Mouse (Mus musculus): ENCODE measurements around the gene Ldb3. TPM values are rescaled to one million over a fixed set of nuclear protein-coding genes. Genes with fewer than 3 reads are reported as not detected.
A peak's percentile ranks its signal among the peaks of the same experiment; 100 is the strongest.

Ldb3 gene
- total RNA-seq, 2 experiments from 2014 or later = 3.5 to 4.1 TPM

- DNase-seq (ENCODE audit: low spot score in 2 of 2) = no peak
Observed at GRCm38 (mm10) chr14:34561647-34562046, 26.8 kb downstream of the Ldb3 start.

GRCm38 (mm10) chr14:34558947-34559346 is 29.5 kb downstream of the Ldb3 start:
- no peak for DNase-seq (ENCODE audit: low spot score in 2 of 2)

- no peak for DNase-seq (ENCODE audit: low spot score in 2 of 2)
Observed at GRCm38 (mm10) chr14:34555211-34555610, 33.3 kb downstream of the Ldb3 start.

- DNase-seq (ENCODE audit: low spot score in 2 of 2) = no peak
Observed at GRCm38 (mm10) chr14:34554047-34554446, 34.4 kb downstream of the Ldb3 start.

GRCm38 (mm10) chr14:34553470-34553869 is 35.0 kb downstream of the Ldb3 start:
- DNase-seq (ENCODE audit: low spot score in 2 of 2) = no peak

- no peak for DNase-seq (ENCODE audit: low spot score in 2 of 2)
Observed at GRCm38 (mm10) chr14:34552226-34552625, 36.3 kb downstream of the Ldb3 start.

GRCm38 (mm10) chr14:34549004-34549671 is 39.3 kb downstream of the Ldb3 start:
- DNase-seq (ENCODE audit: low spot score in 2 of 2) = peak; percentile 79 to 83

- peak; percentile 35 to 45 for DNase-seq (ENCODE audit: low spot score in 2 of 2)
Observed at GRCm38 (mm10) chr14:34548391-34549001, 40.0 kb downstream of the Ldb3 start.

GRCm38 (mm10) chr14:34544545-34544944 is 43.9 kb downstream of the Ldb3 start:
- DNase-seq (ENCODE audit: low spot score in 2 of 2) = no peak

- no peak for DNase-seq (ENCODE audit: low spot score in 2 of 2)
Observed at GRCm38 (mm10) chr14:34544001-34544400, 44.5 kb downstream of the Ldb3 start.

- no peak for DNase-seq (ENCODE audit: low spot score in 2 of 2)
Observed at GRCm38 (mm10) chr14:34543596-34543995, 44.9 kb downstream of the Ldb3 start.

GRCm38 (mm10) chr14:34541896-34542295 is 46.6 kb downstream of the Ldb3 start:
- no peak for DNase-seq (ENCODE audit: low spot score in 2 of 2)

- no peak for DNase-seq (ENCODE audit: low spot score in 2 of 2)
Observed at GRCm38 (mm10) chr14:34540685-34541162, 47.8 kb downstream of the Ldb3 start.

GRCm38 (mm10) chr14:34535883-34536282 is 52.6 kb downstream of the Ldb3 start:
- DNase-seq (ENCODE audit: low spot score in 2 of 2) = no peak

- no peak for DNase-seq (ENCODE audit: low spot score in 2 of 2)
Observed at GRCm38 (mm10) chr14:34533537-34533936, 54.9 kb downstream of the Ldb3 start.

GRCm38 (mm10) chr14:34532536-34532935 is 55.9 kb downstream of the Ldb3 start:
- DNase-seq (ENCODE audit: low spot score in 2 of 2) = no peak

- no peak for DNase-seq (ENCODE audit: low spot score in 2 of 2)
Observed at GRCm38 (mm10) chr14:34528804-34529203, 59.7 kb downstream of the Ldb3 start.

GRCm38 (mm10) chr14:34522701-34523100 is 65.8 kb downstream of the Ldb3 start, which contains the start of gene 9230112D13Rik:
Gene 9230112D13Rik, minus strand, starts transcription at chr14:34522801.
- DNase-seq (ENCODE audit: low spot score in 2 of 2) = no peak

- DNase-seq (ENCODE audit: low spot score in 2 of 2) = no peak
Observed at GRCm38 (mm10) chr14:34517959-34518544, 70.4 kb downstream of the Ldb3 start.

- no peak for DNase-seq (ENCODE audit: low spot score in 2 of 2)
Observed at GRCm38 (mm10) chr14:34516960-34517577, 71.4 kb downstream of the Ldb3 start.

- DNase-seq (ENCODE audit: low spot score in 2 of 2) = no peak
Observed at GRCm38 (mm10) chr14:34515860-34516259, 72.6 kb downstream of the Ldb3 start.

- DNase-seq (ENCODE audit: low spot score in 2 of 2) = no peak
Observed at GRCm38 (mm10) chr14:34514120-34514519, 74.4 kb downstream of the Ldb3 start.
